Mouse (Mus musculus) embryonic facial prominence, embryonic 11.5 days (tissue): Measurements from ENCODE around the gene Lyrm2. TPM values are rescaled to one million over a fixed set of nuclear protein-coding genes. Genes with fewer than 3 reads are reported as not detected.

ENCODE experiments used
- ATAC-seq: fragments of 200-750 bp; cut with Nextera tagmentation; replicated peaks from 2 replicates; pipeline ENCODE4 v1.8.0; 2017; ENCODE audit warnings: low read depth; ENCODE audit not compliant: insufficient number of reproducible peaks, low FRiP score, low TSS enrichment
- DNase-seq: peaks from one replicate; pipeline ENCODE4 v3.0.0-alpha.2; 2015; ENCODE audit warnings: low spot score
- H3K27ac ChIP-seq: fragments of 300-500 bp; sonication (generic); replicated peaks from 2 replicates; pipeline ENCODE4 v1.5.1; 2014; ENCODE audit warnings: mild to moderate bottlenecking, low read depth, low read length, control low read depth
- H3K27me3 ChIP-seq: fragments of 300-500 bp; sonication (generic); 2 replicates; pipeline ENCODE4 v1.6.1; 2014; ENCODE audit warnings: mild to moderate bottlenecking, low read length, moderate library complexity, mixed read lengths; ENCODE audit not compliant: control insufficient read depth, insufficient read depth
- H3K36me3 ChIP-seq: fragments of 300-500 bp; sonication (generic); replicated peaks from 2 replicates; pipeline ENCODE4 v1.6.1; 2014; ENCODE audit warnings: low read depth, mild to moderate bottlenecking, low read length, moderate library complexity, mixed read lengths; ENCODE audit not compliant: control insufficient read depth, insufficient read depth
- H3K4me1 ChIP-seq: fragments of 300-500 bp; sonication (generic); 2 replicates; pipeline ENCODE4 v1.6.1; 2014; ENCODE audit warnings: low read length, mixed read lengths; ENCODE audit not compliant: control insufficient read depth, insufficient read depth
- H3K4me2 ChIP-seq: fragments of 300-500 bp; sonication (generic); 2 replicates; pipeline ENCODE4 v1.6.1; 2014; ENCODE audit warnings: low read depth, mild to moderate bottlenecking, control low read depth, low read length, moderate library complexity
- H3K4me3 ChIP-seq: fragments of 300-500 bp; sonication (generic); 2 replicates; pipeline ENCODE4 v1.5.1; 2014; ENCODE audit warnings: low read depth, low read length, control low read depth
- H3K9ac ChIP-seq: fragments of 300-500 bp; sonication (generic); replicated peaks from 2 replicates; pipeline ENCODE4 v1.6.1; 2014; ENCODE audit warnings: mild to moderate bottlenecking, control low read depth, low read length
- H3K9me3 ChIP-seq: fragments of 300-500 bp; sonication (generic); replicated peaks from 2 replicates; pipeline ENCODE4 v1.6.1; 2016; ENCODE audit warnings: mild to moderate bottlenecking, low read length, inconsistent platforms, mixed read lengths; ENCODE audit not compliant: control insufficient read depth
- WGBS: fragments of 180-500 bp; shearing (Covaris S2); extraction: QIAGEN DNeasy Blood & Tissue Kit; methylation state at CpG from one replicate; pipeline ENCODE4 v1.1.7; 2014; 5-methylcytosine and 5-hydroxymethylcytosine counted together
- polyA plus RNA-seq: library from polyadenylated mRNA; unstranded; fragments of >200 nt; fragmentation: Nextera tagmentation; extraction: Ambion mirVana; gene quantifications from 2 replicates; pipeline ENCODE4 v1.2.1, GENCODE M21; 2014

The Lyrm2 gene
- polyA plus RNA-seq, 1 experiment from 2014 or later, result 146 TPM

GRCm38 (mm10) chr4:32829316-32829715, 29.3 kb downstream of the Lyrm2 start:
- no peak for ATAC-seq
- H3K4me2 ChIP-seq, result no peak overlapping the region
- DNase-seq, result no peak
- 40% methylated on average over 10 of the region's 10 CpGs for WGBS
- H3K27ac ChIP-seq, result no peak overlapping the region
- H3K27me3 ChIP-seq, result no peaks in the 10 kb centered on the region
- no peak overlapping the region for H3K9ac ChIP-seq
- H3K4me1 ChIP-seq, result no peaks in the 10 kb centered on the region
- H3K36me3 ChIP-seq, result no peaks in the 10 kb centered on the region
- no peak overlapping the region for H3K4me3 ChIP-seq
- no peaks in the 10 kb centered on the region for H3K9me3 ChIP-seq

GRCm38 (mm10) chr4:32833494-32834282, 33.6 kb downstream of the Lyrm2 start:
- Histone ChIP-seq H3K9ac (no peak overlapping the region), H3K27ac (no peak overlapping the region)
- 52% methylated on average over 17 of the region's 17 CpGs for WGBS

GRCm38 (mm10) chr4:32834541-32834940, 34.5 kb downstream of the Lyrm2 start:
- H3K4me3 ChIP-seq, result no peak overlapping the region
- H3K36me3 ChIP-seq, result no peaks in the 10 kb centered on the region
- WGBS, result 81% methylated on average over 3 of the region's 3 CpGs
- no peaks in the 10 kb centered on the region for H3K27me3 ChIP-seq
- no peak overlapping the region for H3K4me2 ChIP-seq
- ATAC-seq, result no peak
- DNase-seq, result no peak
- no peaks in the 10 kb centered on the region for H3K4me1 ChIP-seq
- H3K9me3 ChIP-seq, result no peaks in the 10 kb centered on the region
- no peak overlapping the region for H3K27ac ChIP-seq
- H3K9ac ChIP-seq, result no peak overlapping the region

More at GRCm38 (mm10) chr4:32833494-32834282, 33.6 kb downstream of the Lyrm2 start:
- Histone ChIP-seq H3K4me1 (no peaks in the 10 kb centered on the region), H3K36me3 (no peaks in the 10 kb centered on the region), H3K4me2 (peak overlapping the region; percentile 8), H3K27me3 (no peaks in the 10 kb centered on the region), H3K9me3 (no peaks in the 10 kb centered on the region), H3K4me3 (no peak overlapping the region)
- DNase-seq (peak; percentile 66), ATAC-seq (no peak; the same call in 1 of the 2 replicates)

GRCm38 (mm10) chr4:32836071-32836470, 36.0 kb downstream of the Lyrm2 start:
- H3K4me3 ChIP-seq, result no peak overlapping the region
- WGBS, result 92% methylated on average over 9 of the region's 9 CpGs

GRCm38 (mm10) chr4:32838401-32838800, 38.3 kb downstream of the Lyrm2 start:
- ATAC-seq, result no peak
- Histone ChIP-seq H3K27ac (no peak overlapping the region), H3K4me3 (no peak overlapping the region), H3K4me2 (no peak overlapping the region), H3K4me1 (no peaks in the 10 kb centered on the region), H3K9ac (no peak overlapping the region), H3K27me3 (no peaks in the 10 kb centered on the region), H3K36me3 (no peaks in the 10 kb centered on the region), H3K9me3 (no peaks in the 10 kb centered on the region)
- no peak for DNase-seq
- WGBS, result 88% methylated on average over 3 of the region's 3 CpGs

More at GRCm38 (mm10) chr4:32836071-32836470, 36.0 kb downstream of the Lyrm2 start:
- DNase-seq, result no peak
- H3K9me3 ChIP-seq, result no peaks in the 10 kb centered on the region
- H3K4me2 ChIP-seq, result no peak overlapping the region
- no peak overlapping the region for H3K27ac ChIP-seq
- H3K27me3 ChIP-seq, result no peaks in the 10 kb centered on the region
- ATAC-seq, result no peak
- no peaks in the 10 kb centered on the region for H3K4me1 ChIP-seq
- H3K9ac ChIP-seq, result no peak overlapping the region
- H3K36me3 ChIP-seq, result no peaks in the 10 kb centered on the region

Other genes starting within 250 kb of the Lyrm2 start
- gene Gja10, start 197.5 kb upstream of the Lyrm2 start, polyA plus RNA-seq, result not detected in 2 replicates
- 65.1 and 81.1 TPM in 2 replicates for gene Casp8ap2, start 184.8 kb upstream of the Lyrm2 start, polyA plus RNA-seq
- gene Mdn1, start 143.1 kb upstream of the Lyrm2 start, polyA plus RNA-seq, result 17.5 and 19.4 TPM in 2 replicates
- gene Ankrd6, start 150.6 kb downstream of the Lyrm2 start, polyA plus RNA-seq, result 11.3 and 13.1 TPM in 2 replicates
- 24.4 and 27.8 TPM in 2 replicates for gene Rragd, start 182.8 kb downstream of the Lyrm2 start, polyA plus RNA-seq
- 41.5 and 47.1 TPM in 2 replicates for gene Ube2j1, start 231.2 kb downstream of the Lyrm2 start, polyA plus RNA-seq